Mouse (Mus musculus): ENCODE measurements at regions not wholly inside any gene's neighbourhood (a gene's known extent, or its start where the extent isn't known, plus 50 kb on each side); places are given as distances from the start of the nearest gene placed in this dataset.

- no peak for TF ChIP-seq CTCF (IDR thresholded peaks at IDR 0.05)
- no peak for TF ChIP-seq EP300 (IDR thresholded peaks at IDR 0.05)
Measured at GRCm38 (mm10) chr10:125070246-125070645, 319.0 kb downstream of the Slc16a7 start.
